Mouse (Mus musculus): ENCODE results near the gene Tlr9. TPM values are rescaled to one million over a fixed set of nuclear protein-coding genes. Genes with fewer than 3 reads are reported as not detected.

The Tlr9 gene
- polyA plus RNA-seq, 1 experiment from 2014 or later, result not detected

DNA sequence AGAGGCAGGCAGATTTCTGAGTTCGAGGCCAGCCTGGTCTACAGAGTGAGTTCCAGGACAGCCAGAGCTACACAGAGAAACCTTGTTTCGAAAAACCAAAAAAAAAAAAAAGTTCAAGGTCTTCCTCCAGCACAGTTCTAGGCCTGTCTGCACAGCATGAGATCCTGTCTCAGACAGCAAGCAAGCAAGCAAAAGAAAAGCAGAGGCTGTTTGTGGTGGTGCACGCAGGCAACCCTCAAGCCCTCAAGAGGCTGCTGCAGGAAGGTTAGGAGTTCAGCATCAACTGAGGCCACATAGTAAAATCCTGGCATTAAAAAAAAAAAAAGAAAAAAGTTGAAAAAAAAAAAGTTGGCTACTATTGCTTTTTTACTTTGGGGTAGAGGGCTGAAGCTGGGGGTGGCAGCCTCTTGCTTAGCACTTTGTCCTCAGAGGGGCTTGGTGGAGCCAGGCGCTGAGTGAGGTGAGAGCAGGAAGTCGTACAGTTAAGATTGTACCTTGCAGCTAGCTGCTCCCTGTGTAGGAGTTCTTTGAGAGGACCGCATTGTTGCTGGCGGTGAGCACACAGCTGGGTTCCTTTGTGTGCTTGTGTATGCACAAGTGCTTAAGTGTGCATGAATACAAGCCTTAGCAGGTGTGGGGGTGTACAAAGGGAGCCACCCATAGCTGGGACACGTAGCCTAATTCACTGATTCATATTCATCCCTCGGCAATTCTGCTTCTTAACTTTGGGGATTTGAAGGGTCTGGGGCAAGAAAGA lies 11.4 kb upstream of the Tlr9 start:
- DNase-seq (ENCODE audit: low spot score), result peak; percentile 43
- H3K27ac ChIP-seq (ENCODE audit: low read depth, low read length), result peak overlapping the region; percentile 4; the same call in 1 of the 2 replicates
- peak overlapping the region; percentile 51 for H3K9ac ChIP-seq (ENCODE audit: low read depth, low read length)
- H3K4me1 ChIP-seq (replicated peaks; ENCODE audit: control insufficient read depth, insufficient read depth, low read length), result peaks cover 3% of the 10 kb centered on the region; the same call in 1 of the 2 replicates
- peak overlapping the region; percentile 39 for H3K4me2 ChIP-seq (replicated peaks; ENCODE audit: low read depth, low read length)
- WGBS, result 38% methylated on average over 9 of the region's 9 CpGs
- ATAC-seq (ENCODE audit: low FRiP score), result 0 out of 2 replicates have a peak, but pooled peaks have one; percentile 17
- no peaks in the 10 kb centered on the region for H3K27me3 ChIP-seq (ENCODE audit: control insufficient read depth, insufficient read depth, low read length)
- H3K9me3 ChIP-seq (ENCODE audit: control insufficient read depth, low read length), result no peaks in the 10 kb centered on the region
- 0 out of 2 replicates have a peak overlapping the region, but pooled peaks have one; percentile 10 for H3K4me3 ChIP-seq (ENCODE audit: low read depth, low read length)
- H3K36me3 ChIP-seq (ENCODE audit: control insufficient read depth, insufficient read depth, low read length), result no peaks in the 10 kb centered on the region

DNA sequence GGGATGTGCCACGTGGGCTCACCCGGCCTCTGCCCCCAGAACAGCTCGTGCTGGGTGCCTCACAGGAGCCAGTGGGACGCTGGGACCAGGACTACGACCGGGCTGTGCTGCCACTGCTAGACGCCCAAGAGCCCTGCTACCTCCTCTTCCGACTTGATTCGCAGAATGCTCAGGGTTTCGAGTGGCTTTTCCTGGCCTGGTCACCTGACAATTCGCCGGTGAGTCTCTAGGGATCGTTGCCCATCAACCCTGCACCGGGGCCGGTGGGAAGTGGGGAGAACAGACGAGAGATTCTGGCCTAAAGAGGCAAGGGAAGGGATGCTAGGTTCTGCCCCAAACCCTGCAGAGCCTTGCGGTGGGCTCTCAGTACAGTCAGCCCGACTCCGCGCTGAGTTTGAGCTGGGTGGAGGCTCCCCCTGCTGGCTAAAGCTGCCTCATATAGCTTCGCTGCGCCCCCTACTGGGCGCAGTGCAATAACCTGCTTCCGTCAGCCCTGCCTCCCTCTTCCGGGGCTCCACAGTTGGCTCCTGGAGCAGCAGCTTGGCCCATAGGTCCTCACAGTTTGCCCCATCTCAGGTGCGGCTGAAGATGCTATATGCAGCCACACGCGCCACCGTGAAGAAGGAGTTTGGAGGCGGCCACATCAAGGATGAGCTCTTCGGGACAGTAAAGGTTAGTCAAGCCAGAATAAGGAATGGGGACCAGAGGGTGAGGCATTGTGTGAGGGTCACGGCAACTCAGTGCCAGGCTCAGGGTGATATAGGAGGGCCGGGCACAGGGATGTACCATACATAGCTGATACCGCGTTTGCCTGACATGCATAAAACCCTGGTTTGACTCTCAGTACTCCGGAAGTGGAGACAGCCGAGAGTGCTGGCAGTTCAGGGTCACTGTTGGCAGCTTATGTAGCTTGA lies 10.5 kb upstream of the Tlr9 start:
- 18% methylated on average over 37 of the region's 37 CpGs for WGBS
- Histone ChIP-seq H3K4me2 (replicated peaks; ENCODE audit: low read depth, low read length) (peak overlapping the region; percentile 39), H3K4me3 (ENCODE audit: low read depth, low read length) (peak overlapping the region; percentile 10; the same call in 1 of the 2 replicates), H3K27me3 (ENCODE audit: control insufficient read depth, insufficient read depth, low read length) (no peaks in the 10 kb centered on the region), H3K4me1 (replicated peaks; ENCODE audit: control insufficient read depth, insufficient read depth, low read length) (peaks cover 3% of the 10 kb centered on the region; the same call in 1 of the 2 replicates), H3K36me3 (ENCODE audit: control insufficient read depth, insufficient read depth, low read length) (no peaks in the 10 kb centered on the region), H3K27ac (ENCODE audit: low read depth, low read length) (peak overlapping the region; percentile 4; the same call in 1 of the 2 replicates), H3K9me3 (ENCODE audit: control insufficient read depth, low read length) (no peaks in the 10 kb centered on the region), H3K9ac (ENCODE audit: low read depth, low read length) (peak overlapping the region; percentile 51)
- DNase-seq (ENCODE audit: low spot score), result peak; percentile 98
- ATAC-seq (ENCODE audit: low FRiP score), result peak; percentile 88

DNA sequence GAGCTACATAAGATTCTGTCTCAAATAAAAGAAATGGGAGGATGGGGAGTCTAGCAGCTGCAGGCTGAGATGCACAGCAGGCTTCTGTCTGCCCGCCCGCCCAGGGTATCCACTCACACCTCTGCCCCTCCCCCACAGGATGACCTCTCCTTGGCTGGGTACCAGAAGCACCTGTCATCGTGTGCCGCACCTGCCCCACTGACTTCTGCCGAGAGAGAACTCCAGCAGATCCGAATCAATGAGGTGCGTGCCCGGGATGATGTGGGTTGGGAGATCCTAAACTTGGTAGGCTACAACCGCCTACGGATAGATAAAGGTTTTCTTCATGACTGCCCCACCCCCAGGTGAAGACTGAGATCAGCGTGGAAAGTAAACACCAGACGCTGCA lies 9.8 kb upstream of the Tlr9 start:
- no peaks in the 10 kb centered on the region for H3K9me3 ChIP-seq (ENCODE audit: control insufficient read depth, low read length)
- DNase-seq (ENCODE audit: low spot score), result no peak
- no peak for ATAC-seq (ENCODE audit: low FRiP score)
- no peaks in the 10 kb centered on the region for H3K27me3 ChIP-seq (ENCODE audit: control insufficient read depth, insufficient read depth, low read length)
- H3K27ac ChIP-seq (ENCODE audit: low read depth, low read length), result no peak overlapping the region
- no peak overlapping the region for H3K4me3 ChIP-seq (ENCODE audit: low read depth, low read length)
- WGBS, result 87% methylated on average over 12 of the region's 12 CpGs
- H3K4me2 ChIP-seq (replicated peaks; ENCODE audit: low read depth, low read length), result no peak overlapping the region
- H3K9ac ChIP-seq (ENCODE audit: low read depth, low read length), result no peak overlapping the region
- peaks cover 3% of the 10 kb centered on the region; the same call in 1 of the 2 replicates for H3K4me1 ChIP-seq (replicated peaks; ENCODE audit: control insufficient read depth, insufficient read depth, low read length)
- H3K36me3 ChIP-seq (ENCODE audit: control insufficient read depth, insufficient read depth, low read length), result no peaks in the 10 kb centered on the region

DNA sequence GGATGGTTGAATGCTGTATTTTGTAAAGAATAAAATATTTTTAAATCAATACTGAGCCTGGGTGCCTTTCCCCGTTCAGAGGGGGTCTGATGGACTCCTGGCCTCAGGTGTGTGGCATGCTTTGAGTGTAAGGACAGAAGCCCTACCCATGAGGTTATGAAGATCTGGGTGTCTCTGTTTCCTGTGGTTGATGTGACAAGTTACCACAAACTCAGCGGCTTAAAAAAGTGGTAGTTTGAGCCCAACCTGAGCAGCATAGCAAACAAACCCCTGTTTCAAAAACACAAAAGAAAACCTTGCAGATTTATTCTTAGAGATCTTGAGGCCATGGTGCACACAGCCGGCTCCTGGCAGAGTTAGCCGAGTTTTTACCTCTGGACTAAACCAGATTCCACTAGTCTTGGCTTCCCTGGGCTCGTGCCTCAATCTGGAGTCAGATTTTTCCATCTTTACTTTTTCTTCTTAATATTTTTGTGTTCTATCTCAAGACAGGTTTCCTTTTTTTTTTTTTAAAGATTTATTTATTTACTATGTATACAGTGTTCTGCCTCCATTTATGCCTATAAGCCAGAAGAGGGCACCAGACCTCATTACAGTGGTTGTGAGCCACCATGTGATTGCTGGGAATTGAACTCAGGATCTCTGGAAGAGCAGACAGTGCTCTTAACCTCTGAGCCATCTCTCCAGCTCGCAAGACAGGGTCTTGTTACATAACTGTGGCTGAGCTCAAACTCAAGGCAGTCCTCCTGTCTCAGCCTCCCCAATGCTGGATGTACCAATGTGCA lies 6.9 kb upstream of the Tlr9 start:
- DNase-seq (ENCODE audit: low spot score) (no peak), ATAC-seq (ENCODE audit: low FRiP score) (no peak)
- H3K9ac ChIP-seq (ENCODE audit: low read depth, low read length), result no peak overlapping the region
- no peaks in the 10 kb centered on the region for H3K27me3 ChIP-seq (ENCODE audit: control insufficient read depth, insufficient read depth, low read length)
- H3K9me3 ChIP-seq (ENCODE audit: control insufficient read depth, low read length), result no peaks in the 10 kb centered on the region
- H3K36me3 ChIP-seq (ENCODE audit: control insufficient read depth, insufficient read depth, low read length), result no peaks in the 10 kb centered on the region
- 84% methylated on average over 6 of the region's 6 CpGs for WGBS
- H3K4me3 ChIP-seq (ENCODE audit: low read depth, low read length), result no peak overlapping the region
- H3K4me2 ChIP-seq (replicated peaks; ENCODE audit: low read depth, low read length), result no peak overlapping the region
- no peak overlapping the region for H3K27ac ChIP-seq (ENCODE audit: low read depth, low read length)
- peaks cover 3% of the 10 kb centered on the region; the same call in 1 of the 2 replicates for H3K4me1 ChIP-seq (replicated peaks; ENCODE audit: control insufficient read depth, insufficient read depth, low read length)

DNA sequence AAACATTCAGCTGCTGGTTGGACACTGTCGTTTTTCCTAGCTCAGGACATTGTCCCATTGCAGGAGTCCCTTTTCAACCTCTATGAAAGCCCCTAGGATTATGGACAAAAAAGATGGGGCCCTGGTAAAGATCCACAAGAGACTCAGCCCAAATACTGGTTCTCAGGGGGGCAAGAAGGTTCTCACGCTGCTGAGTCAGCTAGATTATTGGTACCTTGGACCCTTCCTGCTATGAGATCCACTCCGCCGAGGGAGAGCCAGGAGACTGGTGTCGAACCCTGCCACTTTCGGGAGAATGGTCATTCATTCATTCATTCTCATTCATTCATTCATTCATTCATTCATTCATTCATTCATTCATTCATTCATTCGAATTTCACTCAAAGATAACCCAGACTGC lies 5.4 kb upstream of the Tlr9 start:
- Histone ChIP-seq H3K9me3 (ENCODE audit: control insufficient read depth, low read length) (no peaks in the 10 kb centered on the region), H3K27me3 (ENCODE audit: control insufficient read depth, insufficient read depth, low read length) (no peaks in the 10 kb centered on the region), H3K4me2 (replicated peaks; ENCODE audit: low read depth, low read length) (no peak overlapping the region), H3K4me1 (replicated peaks; ENCODE audit: control insufficient read depth, insufficient read depth, low read length) (no peaks in the 10 kb centered on the region), H3K9ac (ENCODE audit: low read depth, low read length) (no peak overlapping the region), H3K4me3 (ENCODE audit: low read depth, low read length) (no peak overlapping the region), H3K27ac (ENCODE audit: low read depth, low read length) (no peak overlapping the region), H3K36me3 (ENCODE audit: control insufficient read depth, insufficient read depth, low read length) (no peaks in the 10 kb centered on the region)
- DNase-seq (ENCODE audit: low spot score) (no peak), ATAC-seq (ENCODE audit: low FRiP score) (no peak)
- WGBS, result 82% methylated on average over 7 of the region's 7 CpGs

DNA sequence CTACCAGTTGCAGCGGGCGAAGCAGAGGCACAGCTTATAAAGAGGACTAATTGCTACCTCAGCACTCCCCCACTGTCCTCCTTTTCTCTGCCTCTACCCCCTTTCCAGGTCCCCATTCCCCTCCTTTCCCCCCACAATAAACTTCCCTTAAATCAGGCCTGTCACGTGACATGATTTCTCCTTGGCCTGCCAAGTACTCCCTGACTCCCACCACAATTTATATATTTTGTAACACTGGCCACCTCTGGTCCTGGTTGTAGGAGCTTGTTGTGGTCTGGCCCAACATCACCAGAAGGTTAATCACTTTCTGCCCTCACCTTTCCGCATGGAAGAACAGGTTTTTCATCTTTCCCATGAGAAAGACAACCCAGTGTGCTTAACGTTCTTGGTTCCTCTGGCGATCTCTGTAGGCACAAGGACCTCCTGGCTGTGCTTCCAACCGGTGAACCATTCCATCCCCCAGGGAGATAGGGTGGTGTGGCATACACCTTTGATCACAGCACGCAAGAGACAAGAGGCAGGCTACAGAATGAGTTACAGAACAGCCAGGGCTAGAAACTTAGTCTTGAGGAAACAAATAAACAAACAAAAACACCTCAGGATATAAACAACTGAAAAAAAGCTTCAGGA lies 1.4 kb upstream of the Tlr9 start:
- no peaks in the 10 kb centered on the region for H3K9me3 ChIP-seq (ENCODE audit: control insufficient read depth, low read length)
- H3K27me3 ChIP-seq (ENCODE audit: control insufficient read depth, insufficient read depth, low read length), result no peaks in the 10 kb centered on the region; the same call in 1 of the 2 replicates
- H3K36me3 ChIP-seq (ENCODE audit: control insufficient read depth, insufficient read depth, low read length), result no peaks in the 10 kb centered on the region
- H3K27ac ChIP-seq (ENCODE audit: low read depth, low read length), result no peak overlapping the region
- H3K4me3 ChIP-seq (ENCODE audit: low read depth, low read length), result no peak overlapping the region
- H3K4me2 ChIP-seq (replicated peaks; ENCODE audit: low read depth, low read length), result no peak overlapping the region
- no peak for DNase-seq (ENCODE audit: low spot score)
- H3K9ac ChIP-seq (ENCODE audit: low read depth, low read length), result no peak overlapping the region
- WGBS, result 74% methylated on average over 8 of the region's 8 CpGs
- no peaks in the 10 kb centered on the region; the same call in 1 of the 2 replicates for H3K4me1 ChIP-seq (replicated peaks; ENCODE audit: control insufficient read depth, insufficient read depth, low read length)
- ATAC-seq (ENCODE audit: low FRiP score), result no peak

DNA sequence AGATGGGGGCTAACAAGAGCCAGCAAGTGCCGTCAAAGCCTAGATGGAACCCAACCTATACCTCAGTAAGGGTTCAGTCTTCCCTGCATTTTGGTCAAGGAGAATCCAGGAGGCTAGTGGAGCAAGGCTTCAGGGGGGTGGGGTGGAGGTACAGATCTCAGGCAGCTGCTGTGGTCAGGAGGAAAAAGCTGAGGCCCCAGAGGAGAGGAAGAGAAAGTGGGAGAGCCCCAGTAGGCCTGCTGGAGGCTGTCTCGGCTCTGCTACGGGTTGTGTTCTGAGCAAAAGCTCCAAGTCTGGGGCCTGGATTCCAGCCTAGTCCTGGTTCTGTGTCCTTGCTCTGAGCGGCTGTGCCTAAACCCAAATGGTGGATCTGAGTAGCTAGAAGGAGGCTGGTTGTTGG lies 596 bp downstream of the Tlr9 start:
- Histone ChIP-seq H3K4me2 (replicated peaks; ENCODE audit: low read depth, low read length) (no peak overlapping the region), H3K9ac (ENCODE audit: low read depth, low read length) (no peak overlapping the region), H3K4me3 (ENCODE audit: low read depth, low read length) (no peak overlapping the region), H3K4me1 (replicated peaks; ENCODE audit: control insufficient read depth, insufficient read depth, low read length) (no peaks in the 10 kb centered on the region; the same call in 1 of the 2 replicates), H3K36me3 (ENCODE audit: control insufficient read depth, insufficient read depth, low read length) (no peaks in the 10 kb centered on the region), H3K27me3 (ENCODE audit: control insufficient read depth, insufficient read depth, low read length) (peaks cover 4% of the 10 kb centered on the region; the same call in 1 of the 2 replicates), H3K27ac (ENCODE audit: low read depth, low read length) (no peak overlapping the region), H3K9me3 (ENCODE audit: control insufficient read depth, low read length) (no peaks in the 10 kb centered on the region)
- DNase-seq (ENCODE audit: low spot score) (no peak), ATAC-seq (ENCODE audit: low FRiP score) (no peak)
- WGBS, result 85% methylated on average over 4 of the region's 4 CpGs

Measured in hindbrain, embryonic 11.5 days (tissue).